Mouse (Mus musculus) midbrain, embryonic 14.5 days (tissue): ENCODE measurements around the gene Spata31d1d. TPM values are rescaled to one million over a fixed set of nuclear protein-coding genes. Genes with fewer than 3 reads are reported as not detected.
"Not testable (repeated sequence)": the region's sequence is repeated elsewhere in the genome, so short reads cannot be mapped to it uniquely, and the experiment has no call there.

Experiments used
- ATAC-seq: fragments of 200-750 bp; cut with Nextera tagmentation; 2 replicates; pipeline ENCODE4 v1.8.0; 2017; ENCODE audit warnings: moderate number of reproducible peaks, moderate library complexity; ENCODE audit not compliant: low FRiP score, low TSS enrichment
- DNase-seq: peaks from one replicate; pipeline ENCODE4 v3.0.0-alpha.2; 2015
- H3K27ac ChIP-seq: fragments of 300-500 bp; sonication (generic); replicated peaks from 2 replicates; pipeline ENCODE4 v1.5.1; 2014; ENCODE audit warnings: mild to moderate bottlenecking, low read depth, low read length, moderate library complexity
- H3K27me3 ChIP-seq: fragments of 300-500 bp; sonication (generic); 2 replicates; pipeline ENCODE4 v1.6.1; 2014; ENCODE audit warnings: low read length, control low read depth, mixed read lengths; ENCODE audit not compliant: control insufficient read depth, insufficient read depth
- H3K36me3 ChIP-seq: fragments of 300-500 bp; sonication (generic); 2 replicates; pipeline ENCODE4 v1.6.1; 2014; ENCODE audit warnings: low read length, control low read depth; ENCODE audit not compliant: control insufficient read depth, insufficient read depth
- H3K4me1 ChIP-seq: fragments of 300-500 bp; sonication (generic); 2 replicates; pipeline ENCODE4 v1.6.1; 2014; ENCODE audit warnings: mild to moderate bottlenecking, antibody characterized with exemption, low read length, control low read depth; ENCODE audit not compliant: control insufficient read depth, insufficient read depth
- H3K4me2 ChIP-seq: fragments of 300-500 bp; sonication (generic); 2 replicates; pipeline ENCODE4 v1.6.1; 2014; ENCODE audit warnings: mild to moderate bottlenecking, low read length, moderate library complexity
- H3K4me3 ChIP-seq: fragments of 300-500 bp; sonication (generic); replicated peaks from 2 replicates; pipeline ENCODE4 v1.5.1; 2014; ENCODE audit warnings: low read depth, low read length
- H3K9ac ChIP-seq: fragments of 300-500 bp; sonication (generic); replicated peaks from 2 replicates; pipeline ENCODE4 v1.6.1; 2014; ENCODE audit warnings: mild to moderate bottlenecking, low read length, moderate library complexity
- H3K9me3 ChIP-seq: fragments of 300-500 bp; sonication (generic); 2 replicates; pipeline ENCODE4 v1.6.1; 2016; ENCODE audit warnings: low read length, control low read depth, mixed read lengths; ENCODE audit not compliant: control insufficient read depth
- WGBS: fragments of 180-500 bp; shearing (Covaris S2); extraction: QIAGEN DNeasy Blood & Tissue Kit; methylation state at CpG from one replicate; pipeline ENCODE4 v1.1.7; 2014; 5-methylcytosine and 5-hydroxymethylcytosine counted together
- polyA plus RNA-seq: library from polyadenylated mRNA; unstranded; fragments of >200 nt; fragmentation: Nextera tagmentation; extraction: Ambion mirVana; gene quantifications from 2 replicates; pipeline ENCODE4 v1.2.1, GENCODE M21; 2014

The Spata31d1d gene
- not detected in 2 replicates for polyA plus RNA-seq

DNA sequence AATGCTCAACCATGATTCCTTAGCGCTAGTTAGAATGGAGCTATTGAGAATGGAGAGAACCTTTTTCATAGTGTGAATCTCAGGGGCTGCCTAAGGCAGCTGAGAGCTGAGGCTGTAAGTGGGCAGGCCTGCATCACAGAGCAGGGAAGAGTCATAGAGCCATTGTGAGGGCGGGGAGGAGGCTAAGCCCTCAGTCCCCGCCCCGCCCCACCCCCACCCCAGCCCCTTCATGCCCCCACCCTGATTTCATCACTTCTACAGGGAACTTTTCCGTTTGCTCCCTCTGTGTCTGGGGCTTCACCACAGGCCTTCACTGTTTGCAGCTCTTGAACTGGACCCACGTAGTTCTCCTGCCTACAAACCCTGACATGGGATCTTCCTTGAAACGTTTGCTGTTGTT is at the start of gene Spata31d1d:
Spata31d1d (minus strand) TSS at position 101 of the 400 bp plus-strand sequence.
- H3K36me3 ChIP-seq, result no peaks in the 10 kb centered on the region
- no peak within 1 kb of the TSS for H3K9ac ChIP-seq
- H3K27ac ChIP-seq, result no peak within 1 kb of the TSS
- no peak within 1 kb of the TSS for H3K4me3 ChIP-seq
- WGBS, result 46% methylated on average over 7 of the region's 7 CpGs
- no peaks in the 10 kb centered on the region for H3K27me3 ChIP-seq
- ATAC-seq (no peak), DNase-seq (no peak)
- no peaks in the 10 kb centered on the region for H3K9me3 ChIP-seq
- no peak within 1 kb of the TSS for H3K4me2 ChIP-seq
- no peaks in the 10 kb centered on the region for H3K4me1 ChIP-seq

DNA sequence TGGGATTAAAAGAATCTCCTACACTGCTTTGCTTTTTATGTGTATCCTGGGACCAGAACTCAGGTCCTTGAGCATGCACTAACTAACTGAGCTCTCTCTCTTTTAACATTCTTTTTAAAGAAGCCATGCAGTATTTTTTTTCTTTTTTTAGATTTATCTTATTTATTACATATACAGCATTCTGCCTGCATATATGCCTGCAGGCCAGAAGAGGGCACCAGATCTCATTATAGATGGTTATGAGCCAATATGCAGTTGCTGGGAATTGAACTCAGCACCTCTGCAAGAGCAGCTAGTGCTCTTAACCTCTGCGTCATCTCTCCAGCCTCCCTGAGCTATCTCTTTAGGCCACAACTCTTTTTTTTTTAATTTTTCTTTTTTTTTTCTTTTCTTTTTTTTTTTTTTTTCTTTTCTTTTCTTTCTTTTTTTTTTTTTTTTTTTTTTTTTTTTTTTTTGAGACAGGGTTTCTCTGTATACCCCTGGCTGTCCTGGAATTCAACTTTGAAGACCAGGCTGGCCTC is 48.3 kb upstream of the Spata31d1d start:
- 100% methylated on average over 1 of the region's 1 CpGs for WGBS
- not testable (repeated sequence) for H3K27me3 ChIP-seq, H3K4me3 ChIP-seq, H3K4me1 ChIP-seq, DNase-seq, ATAC-seq, H3K4me2 ChIP-seq, H3K9me3 ChIP-seq, H3K27ac ChIP-seq, H3K9ac ChIP-seq
- peaks cover 95% of the 10 kb centered on the region for H3K36me3 ChIP-seq

DNA sequence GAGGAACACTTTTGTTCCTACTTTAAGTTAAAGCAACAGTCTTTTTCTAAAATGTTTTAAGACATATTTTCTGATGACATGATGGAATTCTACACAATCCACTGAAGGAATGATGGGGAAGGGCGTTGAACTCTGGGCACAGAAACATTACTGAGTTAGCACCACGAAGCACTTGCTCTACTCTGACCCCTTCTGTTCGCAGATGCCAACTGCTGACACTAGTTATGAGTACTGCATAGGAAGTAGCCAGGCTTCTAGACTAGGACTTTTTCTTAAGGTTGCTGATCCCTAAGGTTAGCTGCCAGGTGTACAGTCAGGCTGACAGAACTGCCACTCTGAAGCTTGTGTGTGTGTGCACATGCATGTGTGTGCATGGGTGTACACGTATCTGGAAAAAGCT is 47.7 kb upstream of the Spata31d1d start:
- no peaks in the 10 kb centered on the region for H3K9me3 ChIP-seq
- no peaks in the 10 kb centered on the region for H3K27me3 ChIP-seq
- H3K4me3 ChIP-seq, result no peak overlapping the region
- no peak overlapping the region for H3K4me2 ChIP-seq
- no peak overlapping the region for H3K27ac ChIP-seq
- H3K36me3 ChIP-seq, result peaks cover 91% of the 10 kb centered on the region
- H3K9ac ChIP-seq, result no peak overlapping the region
- 89% methylated on average over 4 of the region's 4 CpGs for WGBS
- H3K4me1 ChIP-seq, result no peaks in the 10 kb centered on the region
- ATAC-seq (no peak), DNase-seq (no peak)

DNA sequence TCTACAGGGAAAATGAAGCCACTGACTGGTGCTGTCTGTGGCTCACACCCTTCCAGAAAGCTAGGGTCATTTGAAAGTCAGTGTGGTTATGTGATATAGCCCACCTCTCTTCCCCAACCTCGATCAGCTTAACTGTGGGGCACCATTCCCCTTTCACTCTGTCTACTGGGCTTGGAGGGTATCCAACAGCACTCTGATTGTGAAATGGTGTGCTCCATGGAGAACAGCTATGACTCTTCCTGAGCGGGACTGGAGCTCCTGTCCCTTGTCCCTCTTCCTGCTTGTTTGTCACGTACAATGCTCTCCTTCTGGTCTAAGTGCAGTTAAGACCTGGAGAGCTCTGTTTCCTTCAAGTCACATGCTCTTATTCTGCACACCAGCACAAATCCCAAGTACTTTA is 43.6 kb upstream of the Spata31d1d start:
- peaks cover 74% of the 10 kb centered on the region for H3K36me3 ChIP-seq
- no peaks in the 10 kb centered on the region for H3K9me3 ChIP-seq
- H3K4me2 ChIP-seq, result no peak overlapping the region
- DNase-seq, result no peak
- H3K4me3 ChIP-seq, result no peak overlapping the region
- WGBS, result 94% methylated on average over 3 of the region's 3 CpGs
- no peak for ATAC-seq
- H3K27ac ChIP-seq, result no peak overlapping the region
- H3K27me3 ChIP-seq, result no peaks in the 10 kb centered on the region
- no peak overlapping the region for H3K9ac ChIP-seq
- H3K4me1 ChIP-seq, result peaks cover 9% of the 10 kb centered on the region; the same call in 1 of the 2 replicates

DNA sequence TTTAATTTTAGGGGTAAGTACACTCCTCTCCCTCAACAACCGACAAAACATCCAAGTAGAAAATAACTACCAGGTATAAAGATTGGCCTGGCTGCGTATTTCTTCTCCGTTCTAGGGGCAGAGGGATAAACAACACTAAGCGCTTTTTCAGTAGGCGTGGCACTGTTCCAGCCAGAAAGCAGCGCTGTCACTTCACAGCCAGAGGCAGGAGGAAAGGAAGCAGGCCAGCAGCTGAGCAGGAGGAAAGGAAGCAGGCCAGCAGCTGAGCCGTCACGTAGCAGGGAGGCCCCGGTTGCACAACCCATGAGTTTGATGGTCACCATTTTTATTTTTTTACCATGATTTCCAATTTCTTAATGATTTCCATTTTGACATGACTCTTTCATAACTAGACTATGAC is 39.7 kb upstream of the Spata31d1d start:
- Histone ChIP-seq H3K4me3 (no peak overlapping the region), H3K4me1 (peaks cover 33% of the 10 kb centered on the region), H3K9ac (peak overlapping the region; percentile 75), H3K36me3 (peaks cover 40% of the 10 kb centered on the region), H3K27ac (peak overlapping the region; percentile 99; the same call in 1 of the 2 replicates), H3K9me3 (no peaks in the 10 kb centered on the region), H3K27me3 (no peaks in the 10 kb centered on the region), H3K4me2 (peak overlapping the region; percentile 70)
- DNase-seq (peak; percentile 33), ATAC-seq (no peak)
- WGBS, result 75% methylated on average over 9 of the region's 9 CpGs

DNA sequence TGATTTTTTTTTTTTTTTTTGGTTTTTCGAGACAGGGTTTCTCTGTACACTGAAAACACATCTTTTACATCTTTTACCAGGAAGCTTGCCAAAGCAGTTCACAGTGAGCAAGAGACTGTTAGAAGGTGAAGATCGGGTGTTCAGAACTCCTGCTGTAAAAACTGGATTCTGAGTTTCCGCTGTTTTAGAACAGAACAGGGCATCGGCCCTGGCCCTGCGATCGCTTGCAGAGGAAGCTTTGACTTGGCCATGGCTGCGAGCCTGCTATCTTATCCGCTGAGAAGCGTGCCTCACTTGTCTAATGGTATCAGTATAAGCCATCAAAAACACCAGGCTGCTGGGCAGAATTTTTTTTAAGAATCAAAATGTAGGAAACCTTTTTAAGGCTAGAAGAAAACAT is 39.3 kb upstream of the Spata31d1d start:
- Histone ChIP-seq H3K9me3 (no peaks in the 10 kb centered on the region), H3K9ac (peak overlapping the region; percentile 75)

DNA sequence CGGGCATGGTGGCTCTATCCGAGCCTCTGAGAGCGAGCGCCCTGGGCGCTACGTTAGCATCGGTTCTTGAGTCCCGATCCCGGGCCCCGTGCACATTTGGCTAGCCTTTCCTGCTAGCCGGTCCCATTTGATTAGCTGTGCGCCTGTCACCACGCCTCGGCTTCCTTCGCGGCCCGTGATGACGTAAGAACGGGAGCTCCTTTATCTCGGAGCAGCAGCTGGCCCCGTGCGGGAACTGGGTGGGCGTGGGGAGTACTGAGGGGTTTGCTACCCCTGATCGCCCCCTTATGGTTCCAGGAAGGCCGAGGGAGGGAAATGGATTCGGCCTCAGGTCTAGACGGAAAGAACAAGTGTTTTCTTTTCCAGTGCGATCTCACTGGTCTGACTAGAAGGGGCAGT is 38.6 kb upstream of the Spata31d1d start:
- H3K36me3 ChIP-seq, result peaks cover 29% of the 10 kb centered on the region
- WGBS, result under 1% methylated on average over 28 of the region's 28 CpGs
- no peaks in the 10 kb centered on the region for H3K27me3 ChIP-seq
- peak; percentile 88 for ATAC-seq
- peak overlapping the region; percentile 70 for H3K4me2 ChIP-seq
- DNase-seq, result peak; percentile 94
- peak overlapping the region; percentile 90 for H3K4me3 ChIP-seq
- peak overlapping the region; percentile 75 for H3K9ac ChIP-seq
- H3K4me1 ChIP-seq, result peaks cover 33% of the 10 kb centered on the region
- no peaks in the 10 kb centered on the region for H3K9me3 ChIP-seq
- H3K27ac ChIP-seq, result peak overlapping the region; percentile 99

More for the DNA sequence above, 39.3 kb upstream of the Spata31d1d start:
- Histone ChIP-seq H3K27ac (peak overlapping the region; percentile 99), H3K4me1 (peaks cover 33% of the 10 kb centered on the region), H3K4me2 (peak overlapping the region; percentile 70), H3K4me3 (peak overlapping the region; percentile 90), H3K36me3 (peaks cover 36% of the 10 kb centered on the region), H3K27me3 (no peaks in the 10 kb centered on the region)
- no peak for ATAC-seq
- peak; percentile 11 for DNase-seq
- WGBS, result 74% methylated on average over 9 of the region's 9 CpGs

DNA sequence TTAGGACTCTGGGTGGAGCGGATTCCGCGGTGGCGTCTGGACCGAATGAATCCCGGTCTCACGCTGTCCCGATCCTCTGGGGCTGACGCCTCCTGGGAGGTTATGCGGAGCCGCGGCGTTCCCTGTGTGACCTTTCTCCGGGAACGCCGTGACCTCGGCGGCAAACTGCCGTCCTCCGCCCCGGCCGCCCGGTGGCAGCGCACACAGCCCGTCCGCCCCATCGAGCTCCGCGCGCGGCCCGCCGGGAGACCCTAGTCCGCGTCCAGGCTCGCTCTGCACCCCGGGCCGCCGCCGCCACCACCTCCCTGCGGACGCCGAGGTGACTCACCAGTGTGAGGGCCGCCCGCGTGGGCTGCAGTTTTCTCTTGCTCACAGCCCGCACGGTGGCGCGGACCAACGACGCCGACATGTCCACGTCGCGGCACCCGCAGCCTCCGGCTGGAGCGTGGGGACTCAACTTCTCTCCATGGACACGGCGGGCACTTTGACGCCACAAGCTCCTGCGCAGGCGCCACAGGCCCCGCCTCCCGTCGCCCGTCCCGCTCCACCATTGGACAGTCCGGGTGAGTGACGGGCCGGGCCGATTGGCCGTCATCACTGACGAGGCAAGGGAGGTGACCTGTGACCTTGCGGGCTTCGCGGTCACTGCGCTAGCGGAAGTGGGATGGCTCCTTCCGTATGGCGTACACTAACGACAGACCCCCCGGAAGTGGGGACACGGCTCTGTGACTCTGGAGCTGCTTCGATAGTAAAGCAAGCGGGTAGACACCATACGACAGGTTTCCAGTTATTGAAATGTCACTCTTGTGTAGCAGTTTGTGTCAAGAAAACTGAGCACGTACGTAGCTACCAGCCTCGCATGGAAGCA is 38.0 kb upstream of the Spata31d1d start, which contains the start of gene Isca1:
Isca1 (minus strand) TSS at position 515 of the 868 bp plus-strand sequence.
- Histone ChIP-seq H3K27ac (peak within 1 kb of the TSS; percentile 99), H3K4me1 (peaks cover 33% of the 10 kb centered on the region), H3K27me3 (no peaks in the 10 kb centered on the region), H3K36me3 (peaks cover 23% of the 10 kb centered on the region), H3K9me3 (no peaks in the 10 kb centered on the region), H3K9ac (peak within 1 kb of the TSS; percentile 75), H3K4me2 (peak within 1 kb of the TSS; percentile 70), H3K4me3 (peak within 1 kb of the TSS; percentile 90)
- WGBS, result under 1% methylated on average over 90 of the region's 91 CpGs
- ATAC-seq (peak; percentile 99), DNase-seq (peak; percentile 98)
